Mouse (Mus musculus): ENCODE results near the gene Nup160.
A peak's percentile ranks its signal among the peaks of the same experiment; 100 is the strongest.

Nup160 gene

GRCm38 (mm10) chr2:90666591-90667387 is 10.2 kb upstream of the Nup160 start:
- no peak for DNase-seq

- peak; percentile 69 to 70 for DNase-seq
These were observed 9.4 kb upstream of the Nup160 start for GRCm38 (mm10) chr2:90667388-90668265.

- no peak for DNase-seq
These were observed 6.7 kb upstream of the Nup160 start for GRCm38 (mm10) chr2:90670343-90670742.

GRCm38 (mm10) chr2:90673339-90673738 is 3.7 kb upstream of the Nup160 start:
- peak; percentile 59 to 64 for DNase-seq

- DNase-seq: peak; percentile 25 to 26
These were observed 2.5 kb upstream of the Nup160 start for GRCm38 (mm10) chr2:90674555-90674954.

DNA sequence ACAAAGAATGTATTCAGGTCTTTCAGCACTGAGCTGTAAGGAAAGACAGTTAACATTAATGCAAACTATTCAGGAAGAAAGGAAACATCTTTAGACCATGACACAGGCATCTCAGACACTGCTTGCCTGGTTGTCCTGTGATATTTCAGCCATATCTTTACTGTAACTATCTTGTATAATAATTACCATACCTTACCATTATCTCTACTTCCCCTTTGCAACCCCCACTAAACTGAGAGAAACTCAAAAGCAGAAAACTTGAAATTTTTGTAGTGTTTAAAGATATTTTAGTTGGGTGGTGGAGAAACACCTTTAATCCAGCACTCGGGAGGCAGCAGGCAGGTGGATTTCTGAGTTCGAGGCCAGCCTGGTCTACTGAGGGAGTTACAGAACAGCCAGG is 1.5 kb upstream of the Nup160 start:
- DNase-seq: no peak

DNA sequence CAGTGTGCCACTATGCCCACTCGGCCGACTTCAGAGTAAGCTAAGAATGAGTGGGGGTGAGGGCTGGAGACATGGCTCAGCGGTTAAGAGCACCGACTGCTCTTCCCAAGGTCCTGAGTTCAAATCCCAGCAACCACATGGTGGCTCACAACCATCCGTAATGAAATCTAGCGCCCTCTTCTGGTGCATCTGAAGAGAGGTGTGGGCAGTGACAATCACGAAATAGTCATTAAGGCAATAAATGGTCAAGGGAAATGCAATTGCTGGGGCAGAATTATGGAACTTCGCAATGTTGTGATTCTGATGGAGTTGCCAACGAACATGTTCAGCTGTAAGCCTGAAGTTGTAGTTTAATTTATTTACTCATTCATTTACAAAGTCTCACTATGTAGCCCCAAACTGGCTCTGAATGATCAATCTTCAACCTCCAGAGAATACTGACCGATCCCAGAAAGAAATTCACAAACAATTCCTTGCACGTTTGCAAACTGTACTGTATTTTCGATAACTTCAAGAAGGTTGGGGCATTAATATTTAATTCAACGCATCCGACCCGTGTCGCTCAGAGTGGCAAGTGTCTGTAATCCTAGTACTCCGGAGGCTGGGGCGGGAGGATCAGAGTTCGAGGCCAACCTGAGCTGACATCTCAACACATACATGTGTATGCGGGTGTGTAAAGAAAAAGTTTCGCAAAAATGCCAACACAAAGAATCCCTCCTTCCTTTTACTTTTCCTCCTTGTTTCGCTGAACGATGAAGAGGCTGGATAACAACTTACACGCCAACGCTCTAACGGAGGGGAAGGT is 1.4 kb downstream of the Nup160 start:
- peak; percentile 44 to 51 for DNase-seq

DNA sequence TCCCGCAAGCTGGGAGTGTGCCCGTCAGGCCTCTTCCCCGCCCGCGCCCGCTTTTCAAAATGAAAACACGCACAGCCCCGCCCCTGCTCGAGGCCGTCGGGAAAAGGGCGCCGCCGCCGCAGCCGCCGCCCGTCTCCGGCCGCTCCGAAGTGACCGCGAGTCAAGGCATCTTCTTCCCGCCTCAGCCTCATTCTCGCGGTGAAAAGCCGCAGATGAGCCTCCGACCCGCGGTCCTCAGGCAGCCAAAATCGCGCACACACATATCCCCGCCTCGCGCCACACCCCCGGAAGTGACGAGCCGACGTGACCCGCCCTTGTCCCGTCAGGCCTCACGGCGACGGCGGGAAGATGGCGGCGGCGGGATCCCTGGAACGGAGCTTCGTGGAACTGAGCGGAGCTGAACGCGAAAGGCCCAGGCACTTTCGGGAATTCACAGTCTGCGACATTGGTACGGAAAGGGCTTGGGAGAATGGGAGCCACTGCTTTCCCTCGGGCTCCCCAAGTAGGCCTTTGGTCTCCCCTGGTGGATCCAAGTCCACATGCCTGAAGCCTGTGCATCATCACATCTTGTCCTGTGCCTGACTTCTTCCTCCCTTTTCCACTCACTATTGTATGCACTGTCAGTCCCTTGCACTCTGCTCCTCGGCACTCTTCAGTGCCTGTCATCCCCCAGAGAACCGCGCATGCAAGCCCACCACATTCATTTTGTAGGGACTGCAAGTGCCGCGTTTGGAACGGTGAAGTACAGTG is 2.2 kb downstream of the Nup160 start:
- DNase-seq: peak; percentile 97 to 98

DNA sequence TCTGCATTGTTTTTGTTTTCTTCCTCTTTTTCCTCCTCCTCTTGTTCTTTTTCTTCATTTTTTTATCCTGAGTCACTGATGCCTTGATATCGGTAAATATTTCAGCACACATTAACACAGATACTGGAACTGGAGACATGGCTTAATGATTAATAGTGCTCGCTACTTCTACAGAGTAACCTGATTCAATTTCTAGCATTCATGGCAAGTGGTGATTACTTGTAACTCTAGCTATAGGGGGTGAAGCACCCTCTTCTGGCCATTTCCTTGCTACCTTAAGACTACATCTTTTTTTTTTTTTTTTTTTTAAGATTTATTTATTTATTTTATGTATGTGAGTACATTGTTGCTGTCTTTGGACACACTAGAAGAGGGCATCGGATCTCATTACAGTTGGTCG is 23.9 kb downstream of the Nup160 start:
- DNase-seq: peak in 1 of 2 experiments; percentile 7

GRCm38 (mm10) chr2:90708548-90708947 is 31.5 kb downstream of the Nup160 start:
- DNase-seq: no peak

DNA sequence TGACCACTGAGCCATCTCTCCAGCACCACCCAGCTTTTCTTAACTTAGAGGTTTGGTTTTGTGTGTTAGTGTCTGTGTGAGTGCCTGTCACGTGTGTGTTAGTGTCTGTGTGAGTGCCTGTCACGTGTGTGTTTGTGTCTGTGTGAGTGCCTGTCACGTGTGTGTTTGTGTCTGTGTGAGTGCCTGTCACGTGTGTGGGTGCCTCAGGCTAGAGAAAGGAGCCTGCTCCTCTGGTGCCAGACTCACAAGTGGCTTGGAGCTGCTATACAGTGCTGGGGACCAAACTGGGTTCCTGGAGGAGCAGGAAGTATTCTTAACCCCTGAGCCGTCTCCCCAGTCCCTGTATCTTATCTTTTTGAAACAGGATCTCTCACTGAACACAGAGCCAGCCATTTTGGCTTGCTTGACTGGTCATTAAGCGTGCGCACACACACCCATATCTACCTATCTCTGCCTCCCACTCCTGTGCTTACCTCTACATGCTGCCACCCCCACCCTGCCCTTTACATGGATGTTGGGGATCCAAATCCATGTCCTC is 38.6 kb downstream of the Nup160 start:
- DNase-seq: no peak

DNA sequence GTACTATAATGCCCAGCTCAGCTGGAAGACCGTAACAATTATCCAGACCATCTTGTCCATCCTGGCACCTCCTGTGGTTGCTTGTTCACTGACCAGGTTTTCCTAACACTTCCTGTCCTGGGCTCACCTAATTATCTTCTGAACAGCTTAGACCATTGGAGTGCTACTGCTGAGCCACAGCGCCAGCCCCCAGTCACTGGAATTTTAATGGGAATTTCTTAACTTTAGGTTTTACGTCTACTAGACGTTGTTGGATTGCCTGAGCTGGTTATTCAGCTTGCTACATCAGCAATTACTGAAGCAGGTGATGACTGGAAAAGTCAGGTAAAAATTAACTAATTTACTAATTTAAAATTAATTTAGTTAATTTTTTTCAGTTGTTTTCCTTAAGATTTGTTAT is 40.4 kb downstream of the Nup160 start:
- no peak for DNase-seq

GRCm38 (mm10) chr2:90717948-90718347 is 40.9 kb downstream of the Nup160 start:
- DNase-seq: no peak

DNA sequence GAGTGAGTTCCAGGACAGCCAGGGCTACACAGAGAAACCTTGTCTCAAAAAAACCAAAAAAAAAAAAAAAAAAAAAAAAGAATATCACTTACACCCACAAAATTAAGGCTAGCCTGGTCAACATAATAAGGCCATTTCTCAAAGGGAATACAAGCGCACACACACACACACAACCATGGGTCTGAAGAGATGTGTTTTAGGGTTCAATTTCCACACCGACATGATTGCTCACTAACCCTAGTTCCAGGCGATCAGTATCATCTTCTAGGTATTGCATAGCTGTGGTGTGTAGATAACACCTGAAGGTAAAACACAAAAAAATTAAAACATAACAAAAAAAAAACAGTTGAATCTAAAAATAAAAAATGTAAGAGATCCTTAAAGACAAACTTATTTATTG is 49.8 kb downstream of the Nup160 start:
- no peak for DNase-seq

DNA sequence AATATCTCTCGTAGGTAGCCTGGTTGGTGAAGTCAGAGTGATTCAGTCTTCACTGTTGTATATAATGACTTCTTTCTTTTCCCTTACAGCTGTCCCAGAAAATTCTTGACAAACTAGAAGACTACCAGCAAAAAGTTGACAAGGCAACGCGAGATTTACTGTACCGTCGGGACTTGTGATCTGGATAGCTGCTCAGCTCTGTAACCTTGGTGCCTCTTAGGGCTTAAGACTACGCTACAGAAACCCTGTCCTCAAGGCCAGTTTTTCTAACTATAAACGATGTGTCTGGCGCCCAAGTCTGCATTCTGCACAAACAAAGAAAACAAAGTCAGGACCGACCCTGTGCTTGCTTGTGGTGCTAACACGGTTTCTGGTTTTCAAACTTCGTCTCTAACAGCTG is 58.3 kb downstream of the Nup160 start:
- no peak for DNase-seq

GRCm38 (mm10) chr2:90738801-90739200 is 61.8 kb downstream of the Nup160 start:
- DNase-seq: no peak

GRCm38 (mm10) chr2:90739327-90739726 is 62.3 kb downstream of the Nup160 start:
- no peak for DNase-seq

GRCm38 (mm10) chr2:90739921-90740320 is 62.9 kb downstream of the Nup160 start:
- DNase-seq: no peak

GRCm38 (mm10) chr2:90744285-90745052 is 67.5 kb downstream of the Nup160 start:
- peak in 1 of 2 experiments; percentile 40 for DNase-seq

DNA sequence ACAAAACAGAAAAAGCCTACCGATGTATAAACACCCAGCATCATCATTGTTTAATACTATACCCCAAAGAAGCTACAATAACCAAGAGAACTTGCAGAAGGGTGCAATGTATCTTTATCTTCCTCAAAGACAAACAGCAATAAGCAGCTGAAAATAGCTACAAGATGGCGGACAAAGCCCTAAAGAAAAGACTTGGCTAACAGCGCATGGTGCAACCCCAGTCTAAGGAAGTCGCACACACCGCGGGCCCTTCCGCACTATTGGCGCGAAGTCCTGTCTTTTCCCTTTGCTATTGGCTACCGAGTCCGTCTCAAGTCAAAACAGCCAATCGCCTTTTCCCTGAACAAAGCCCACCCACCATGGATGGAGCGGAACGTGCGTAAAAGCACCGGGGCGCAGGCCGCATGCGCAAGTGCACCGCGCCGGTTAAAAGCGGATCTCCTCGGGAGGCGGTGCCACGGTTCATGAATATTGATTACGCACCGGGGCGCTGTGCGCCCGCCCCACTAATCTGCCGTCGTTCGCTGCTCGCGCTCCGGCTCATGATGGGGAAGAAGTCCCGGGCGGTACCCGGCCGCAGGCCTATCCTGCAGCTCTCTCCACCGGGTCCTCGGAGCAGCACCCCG is 68.2 kb downstream of the Nup160 start, which contains the start of gene Fnbp4:
Gene Fnbp4 (plus strand): TSS at position 318 of the 626 bp plus-strand sequence.
- DNase-seq: peak; percentile 96 to 97

All from B cell, adult 2 months (primary cell).